39 mouse cellular contexts compared by ENCODE assay signal in the genomic region with DNA sequence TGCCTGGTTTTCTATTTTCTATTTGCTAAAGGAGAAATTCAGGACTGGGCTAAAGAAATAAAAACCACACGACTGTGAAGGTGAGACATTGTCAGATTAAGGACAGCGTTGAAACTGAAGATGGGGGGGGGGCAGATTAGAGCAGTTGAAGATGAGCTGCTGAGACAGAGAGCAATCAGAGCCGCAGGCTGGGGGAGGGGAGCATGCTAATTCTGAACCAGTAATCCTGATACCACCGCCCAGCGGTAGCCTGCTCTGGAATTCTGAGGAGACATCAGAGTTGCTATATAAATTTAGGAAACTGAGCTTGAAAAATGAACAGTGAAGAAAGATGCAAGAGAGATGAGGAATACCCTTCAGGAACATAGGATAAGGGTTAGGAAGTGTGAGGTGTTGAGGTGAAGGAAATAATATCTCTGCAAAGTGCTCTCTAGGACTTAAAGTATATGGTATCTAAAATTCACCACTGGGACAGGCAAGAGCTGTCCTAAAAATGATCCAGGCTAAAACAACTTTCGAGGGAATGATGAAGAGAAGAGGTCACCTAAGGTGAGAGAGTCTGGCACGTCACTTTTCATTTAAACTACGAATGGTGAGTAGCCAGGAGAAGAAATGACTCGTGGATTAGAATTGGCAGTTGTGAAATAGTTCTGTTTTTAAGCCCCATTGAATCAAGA. TPM values are rescaled to one million over a fixed set of nuclear protein-coding genes. Genes with fewer than 3 reads are reported as not detected.
A peak's percentile ranks its signal among the peaks of the same experiment; 100 is the strongest.
DNase-seq lines count a peak whose midpoint lies in the region; ATAC-seq and TF ChIP-seq lines count a peak whose summit lies in the region.
"Had no signal": no experiment of that assay in that cellular context is flagged by ENCODE, and none has a peak within 500 bp of the region (broad histone marks: within the 10 kb centered on the region; RNA-seq: fewer than 3 reads in every experiment).

No protein-coding gene starts in this region.

- H3K4me3 ChIP-seq in forebrain, postnatal 0 days (ENCODE audit: low read depth, low read length): no peak overlapping the region
- H3K4me3 ChIP-seq in forebrain, embryonic 15.5 days: no peak overlapping the region
- no peak overlapping the region for H3K4me3 ChIP-seq in neural tube, embryonic 12.5 days
- H3K4me3 ChIP-seq in neural tube, embryonic 15.5 days (replicated peaks): no peak overlapping the region
- no peak overlapping the region for H3K4me3 ChIP-seq in liver, embryonic 11.5 days (ENCODE audit: low read depth, low read length)
- H3K4me3 ChIP-seq: erythroblast, embryonic 14.5 days; hindbrain, embryonic 15.5 days; kidney, embryonic 15.5 days; left cerebral cortex, adult 2 months; limb, embryonic 12.5 days; lung, embryonic 15.5 days; stomach, embryonic 15.5 days had no signal

- peak; percentile 7 for DNase-seq in forebrain, postnatal 0 days
- peak; percentile 77 for DNase-seq in retina, adult 2 months (ENCODE audit: low read depth, low spot score)
- no peak for DNase-seq in liver, embryonic 11.5 days (ENCODE audit: low spot score)
- DNase-seq: adrenal gland, postnatal 36 days; B cell, adult 2 months; cerebellum, adult 2 months; gastrocnemius, postnatal 14 days; heart, postnatal 14 days; kidney, adult 11 months; kidney, postnatal 25 days; right cerebral cortex, postnatal 14 days had no signal

- no peak for TF ChIP-seq CTCF in forebrain, postnatal 0 days (IDR thresholded peaks at IDR 0.05; ENCODE audit: low read depth)

- 25% methylated on average over 9 of the region's 9 CpGs for WGBS in forebrain, postnatal 0 days
- WGBS in forebrain, embryonic 15.5 days: 15% methylated on average over 9 of the region's 9 CpGs
- 18% methylated on average over 9 of the region's 9 CpGs for WGBS in neural tube, embryonic 12.5 days
- WGBS in neural tube, embryonic 15.5 days: 22% methylated on average over 9 of the region's 9 CpGs
- WGBS in liver, embryonic 11.5 days: 42% methylated on average over 9 of the region's 9 CpGs

- ATAC-seq in forebrain, postnatal 0 days: no peak
- no peak for ATAC-seq in forebrain, embryonic 15.5 days (replicated peaks)
- ATAC-seq in neural tube, embryonic 12.5 days (ENCODE audit: low FRiP score, low read depth): 0 out of 2 replicates have a peak, but pooled peaks have one; percentile 41
- no peak for ATAC-seq in neural tube, embryonic 15.5 days (ENCODE audit: low FRiP score)
- ATAC-seq in megakaryocyte-erythroid progenitor cell, adult 5-6 weeks (replicated peaks; ENCODE audit: low FRiP score, low TSS enrichment, poor library complexity, severe bottlenecking): no peak; the same call in 1 of the 2 replicates
- no peak for ATAC-seq in liver, embryonic 11.5 days (replicated peaks; ENCODE audit: low FRiP score)
- ATAC-seq: inflammation-experienced regulatory T-cells, adult 6 months had no signal

- H3K4me1 ChIP-seq in forebrain, postnatal 0 days (ENCODE audit: insufficient read depth): no peaks in the 10 kb centered on the region
- H3K4me1 ChIP-seq in forebrain, embryonic 15.5 days: peaks cover 5% of the 10 kb centered on the region; the same call in 1 of the 2 replicates
- peaks cover 5% of the 10 kb centered on the region; the same call in 1 of the 2 replicates for H3K4me1 ChIP-seq in neural tube, embryonic 12.5 days
- no peaks in the 10 kb centered on the region for H3K4me1 ChIP-seq in neural tube, embryonic 15.5 days
- no peaks in the 10 kb centered on the region for H3K4me1 ChIP-seq in liver, embryonic 11.5 days (replicated peaks; ENCODE audit: control insufficient read depth, insufficient read depth, low read length)
- H3K4me1 ChIP-seq: hindbrain, embryonic 15.5 days; lung, embryonic 15.5 days; stomach, embryonic 15.5 days had no signal

- H3K27ac ChIP-seq in forebrain, postnatal 0 days (ENCODE audit: low read depth, low read length): no peak overlapping the region
- H3K27ac ChIP-seq in forebrain, embryonic 15.5 days (replicated peaks): no peak overlapping the region
- no peak overlapping the region for H3K27ac ChIP-seq in neural tube, embryonic 12.5 days
- H3K27ac ChIP-seq in neural tube, embryonic 15.5 days (replicated peaks): no peak overlapping the region
- H3K27ac ChIP-seq in liver, embryonic 11.5 days (ENCODE audit: low read depth, low read length): no peak overlapping the region
- H3K27ac ChIP-seq: hindbrain, embryonic 15.5 days; kidney, embryonic 15.5 days; left cerebral cortex, adult 2 months; limb, embryonic 12.5 days; lung, embryonic 15.5 days; stomach, embryonic 15.5 days had no signal

- no peaks in the 10 kb centered on the region for H3K27me3 ChIP-seq in forebrain, postnatal 0 days (ENCODE audit: insufficient read depth, low read length)
- H3K27me3 ChIP-seq in forebrain, embryonic 15.5 days: no peaks in the 10 kb centered on the region
- H3K27me3 ChIP-seq in neural tube, embryonic 12.5 days (replicated peaks): no peaks in the 10 kb centered on the region
- H3K27me3 ChIP-seq in neural tube, embryonic 15.5 days (replicated peaks): no peaks in the 10 kb centered on the region
- H3K27me3 ChIP-seq in liver, embryonic 11.5 days (replicated peaks; ENCODE audit: control insufficient read depth, insufficient read depth, low read length): no peaks in the 10 kb centered on the region
- H3K27me3 ChIP-seq: hindbrain, embryonic 15.5 days; kidney, embryonic 15.5 days; limb, embryonic 12.5 days; lung, embryonic 15.5 days; stomach, embryonic 15.5 days had no signal

- no peak overlapping the region for H3K9ac ChIP-seq in forebrain, postnatal 0 days
- H3K9ac ChIP-seq in forebrain, embryonic 15.5 days (replicated peaks): no peak overlapping the region
- H3K9ac ChIP-seq in neural tube, embryonic 12.5 days: no peak overlapping the region
- H3K9ac ChIP-seq in neural tube, embryonic 15.5 days (replicated peaks): no peak overlapping the region
- H3K9ac ChIP-seq in liver, embryonic 11.5 days (ENCODE audit: low read depth, low read length): no peak overlapping the region
- H3K9ac ChIP-seq: hindbrain, embryonic 15.5 days; kidney, embryonic 15.5 days; limb, embryonic 12.5 days; lung, embryonic 15.5 days; stomach, embryonic 15.5 days had no signal

- no peaks in the 10 kb centered on the region for H3K36me3 ChIP-seq in forebrain, postnatal 0 days (ENCODE audit: insufficient read depth)
- no peaks in the 10 kb centered on the region for H3K36me3 ChIP-seq in forebrain, embryonic 15.5 days
- H3K36me3 ChIP-seq in neural tube, embryonic 12.5 days: no peaks in the 10 kb centered on the region
- no peaks in the 10 kb centered on the region for H3K36me3 ChIP-seq in neural tube, embryonic 15.5 days
- no peaks in the 10 kb centered on the region for H3K36me3 ChIP-seq in liver, embryonic 11.5 days (ENCODE audit: control insufficient read depth, insufficient read depth, low read length)
- H3K36me3 ChIP-seq: hindbrain, embryonic 15.5 days; kidney, embryonic 15.5 days; limb, embryonic 12.5 days; lung, embryonic 15.5 days; stomach, embryonic 15.5 days had no signal

- no peak overlapping the region for H3K4me2 ChIP-seq in forebrain, postnatal 0 days (ENCODE audit: low read depth)
- no peak overlapping the region for H3K4me2 ChIP-seq in forebrain, embryonic 15.5 days (replicated peaks)
- no peak overlapping the region; the same call in 1 of the 2 replicates for H3K4me2 ChIP-seq in neural tube, embryonic 12.5 days (replicated peaks)
- H3K4me2 ChIP-seq in neural tube, embryonic 15.5 days: no peak overlapping the region
- no peak overlapping the region for H3K4me2 ChIP-seq in liver, embryonic 11.5 days
- H3K4me2 ChIP-seq: hindbrain, embryonic 15.5 days; kidney, embryonic 15.5 days; limb, embryonic 12.5 days; lung, embryonic 15.5 days; stomach, embryonic 15.5 days had no signal

- no peaks in the 10 kb centered on the region for H3K9me3 ChIP-seq in forebrain, postnatal 0 days (ENCODE audit: low read length)
- no peaks in the 10 kb centered on the region for H3K9me3 ChIP-seq in forebrain, embryonic 15.5 days
- H3K9me3 ChIP-seq in neural tube, embryonic 12.5 days: no peaks in the 10 kb centered on the region
- no peaks in the 10 kb centered on the region for H3K9me3 ChIP-seq in neural tube, embryonic 15.5 days (replicated peaks)
- H3K9me3 ChIP-seq in liver, embryonic 11.5 days (ENCODE audit: control insufficient read depth, low read length): no peaks in the 10 kb centered on the region
- H3K9me3 ChIP-seq: hindbrain, embryonic 15.5 days; kidney, embryonic 15.5 days; limb, embryonic 12.5 days; lung, embryonic 15.5 days; stomach, embryonic 15.5 days had no signal

RNA-seq across cellular contexts. Expression of a gene that starts 22.1 kb away (rescaled TPM):
- total RNA-seq in forebrain, postnatal 0 days (2014; rRNA removed): not detected in 2 replicates
- not detected in 2 replicates for polyA plus RNA-seq in forebrain, postnatal 0 days (2015; fragmentation: Nextera tagmentation; extraction: Ambion mirVana)
- not detected in 2 replicates for polyA plus RNA-seq in forebrain, embryonic 15.5 days (2015; fragmentation: Nextera tagmentation; extraction: Ambion mirVana)
- polyA plus RNA-seq in neural tube, embryonic 12.5 days (2016; fragmentation: Nextera tagmentation; extraction: Ambion mirVana): 0.14 and 0.37 TPM in 2 replicates
- polyA plus RNA-seq in neural tube, embryonic 15.5 days (2015; fragmentation: Nextera tagmentation; extraction: Ambion mirVana): 0.15 and 1.1 TPM in 2 replicates
- total RNA-seq in megakaryocyte-erythroid progenitor cell, adult 5-6 weeks (2014; fragmentation: Nextera tagmentation): 1.2 TPM in 2 replicates
- total RNA-seq in megakaryocyte-erythroid progenitor cell, adult 5-6 weeks (2017): 1.0 and 1.3 TPM in 2 replicates
- 0.06 TPM in 1 of 2 replicates, not detected in the other for polyA plus RNA-seq in liver, embryonic 11.5 days (2014; fragmentation: Nextera tagmentation; extraction: Ambion mirVana)
- total RNA-seq: gastrocnemius, postnatal 14 days; granulocyte monocyte progenitor cell, adult 5-6 weeks; heart, postnatal 14 days; layer of hippocampus, adult 18-20 months; layer of hippocampus, postnatal 14 days; left cerebral cortex, adult 2 months; left cerebral cortex, postnatal 25 days; monocyte, adult 5-6 weeks; neutrophil, adult 5-6 weeks had no signal
- polyA plus RNA-seq: brain, embryonic 14.5 days; cerebellum, adult 2 months; erythroblast, embryonic 14.5 days; forebrain, embryonic 11.5 days; heart, embryonic 14.5 days; hindbrain, embryonic 15.5 days; limb, embryonic 12.5 days; lung, embryonic 15.5 days had no signal

RNA-seq across cellular contexts. Expression of a gene that starts 25.2 kb away (rescaled TPM):
- 0.15 TPM in 1 of 2 replicates, not detected in the other for total RNA-seq in forebrain, postnatal 0 days (2014; rRNA removed)
- polyA plus RNA-seq in forebrain, postnatal 0 days (2015; fragmentation: Nextera tagmentation; extraction: Ambion mirVana): not detected in 2 replicates
- not detected in 2 replicates for polyA plus RNA-seq in forebrain, embryonic 15.5 days (2015; fragmentation: Nextera tagmentation; extraction: Ambion mirVana)
- not detected in 2 replicates for polyA plus RNA-seq in neural tube, embryonic 12.5 days (2016; fragmentation: Nextera tagmentation; extraction: Ambion mirVana)
- polyA plus RNA-seq in neural tube, embryonic 15.5 days (2015; fragmentation: Nextera tagmentation; extraction: Ambion mirVana): not detected in 2 replicates
- total RNA-seq in megakaryocyte-erythroid progenitor cell, adult 5-6 weeks (2014; fragmentation: Nextera tagmentation): not detected in 2 replicates
- total RNA-seq in megakaryocyte-erythroid progenitor cell, adult 5-6 weeks (2017): not detected in 2 replicates
- polyA plus RNA-seq in liver, embryonic 11.5 days (2014; fragmentation: Nextera tagmentation; extraction: Ambion mirVana): not detected in 2 replicates
- total RNA-seq: adrenal gland, adult 18-20 months; adrenal gland, postnatal 36 days; gastrocnemius, postnatal 14 days; granulocyte monocyte progenitor cell, adult 5-6 weeks; heart, postnatal 14 days; layer of hippocampus, adult 18-20 months; layer of hippocampus, postnatal 14 days; left cerebral cortex, adult 2 months; left cerebral cortex, postnatal 25 days; megakaryocyte progenitor cell, adult 5-6 weeks; monocyte, adult 5-6 weeks; neutrophil, adult 5-6 weeks had no signal
- polyA plus RNA-seq: brain, embryonic 14.5 days; cerebellum, adult 2 months; embryonic facial prominence, embryonic 14.5 days; erythroblast, embryonic 14.5 days; forebrain, embryonic 11.5 days; heart, embryonic 14.5 days; hindbrain, embryonic 15.5 days; inflammation-experienced regulatory T-cells, adult 6 months; limb, embryonic 12.5 days; small intestine, adult 2 months; urinary bladder, adult 2 months had no signal

RNA-seq across cellular contexts. Expression of a gene that starts 41.2 kb away (rescaled TPM):
- not detected in 2 replicates for total RNA-seq in forebrain, postnatal 0 days (2014; rRNA removed)
- not detected in 2 replicates for polyA plus RNA-seq in forebrain, postnatal 0 days (2015; fragmentation: Nextera tagmentation; extraction: Ambion mirVana)
- not detected in 2 replicates for polyA plus RNA-seq in forebrain, embryonic 15.5 days (2015; fragmentation: Nextera tagmentation; extraction: Ambion mirVana)
- not detected in 2 replicates for polyA plus RNA-seq in neural tube, embryonic 12.5 days (2016; fragmentation: Nextera tagmentation; extraction: Ambion mirVana)
- not detected in 2 replicates for polyA plus RNA-seq in neural tube, embryonic 15.5 days (2015; fragmentation: Nextera tagmentation; extraction: Ambion mirVana)
- not detected in 2 replicates for total RNA-seq in megakaryocyte-erythroid progenitor cell, adult 5-6 weeks (2014; fragmentation: Nextera tagmentation)
- not detected in 2 replicates for total RNA-seq in megakaryocyte-erythroid progenitor cell, adult 5-6 weeks (2017)
- not detected in 2 replicates for polyA plus RNA-seq in liver, embryonic 11.5 days (2014; fragmentation: Nextera tagmentation; extraction: Ambion mirVana)
- total RNA-seq: adrenal gland, adult 18-20 months; adrenal gland, postnatal 36 days; gastrocnemius, postnatal 14 days; granulocyte monocyte progenitor cell, adult 5-6 weeks; heart, postnatal 14 days; layer of hippocampus, adult 18-20 months; layer of hippocampus, postnatal 14 days; left cerebral cortex, adult 2 months; left cerebral cortex, postnatal 25 days; liver, adult 2 months; megakaryocyte progenitor cell, adult 5-6 weeks; monocyte, adult 5-6 weeks; neutrophil, adult 5-6 weeks had no signal
- polyA plus RNA-seq: brain, embryonic 14.5 days; cerebellum, adult 2 months; embryonic facial prominence, embryonic 14.5 days; erythroblast, embryonic 14.5 days; forebrain, embryonic 11.5 days; heart, embryonic 14.5 days; hindbrain, embryonic 15.5 days; inflammation-experienced regulatory T-cells, adult 6 months; kidney, embryonic 15.5 days; limb, embryonic 12.5 days; liver, adult 2 months; liver, embryonic 16.5 days; lung, embryonic 15.5 days; small intestine, adult 2 months; stomach, embryonic 15.5 days; urinary bladder, adult 2 months had no signal

RNA-seq across cellular contexts. Expression of a gene that starts 41.5 kb away (rescaled TPM):
- not detected in 2 replicates for total RNA-seq in forebrain, postnatal 0 days (2014; rRNA removed)
- polyA plus RNA-seq in forebrain, postnatal 0 days (2015; fragmentation: Nextera tagmentation; extraction: Ambion mirVana): not detected in 2 replicates
- not detected in 2 replicates for polyA plus RNA-seq in forebrain, embryonic 15.5 days (2015; fragmentation: Nextera tagmentation; extraction: Ambion mirVana)
- polyA plus RNA-seq in neural tube, embryonic 12.5 days (2016; fragmentation: Nextera tagmentation; extraction: Ambion mirVana): not detected in 2 replicates
- not detected in 2 replicates for polyA plus RNA-seq in neural tube, embryonic 15.5 days (2015; fragmentation: Nextera tagmentation; extraction: Ambion mirVana)
- not detected in 2 replicates for total RNA-seq in megakaryocyte-erythroid progenitor cell, adult 5-6 weeks (2014; fragmentation: Nextera tagmentation)
- not detected in 2 replicates for total RNA-seq in megakaryocyte-erythroid progenitor cell, adult 5-6 weeks (2017)
- not detected in 2 replicates for polyA plus RNA-seq in liver, embryonic 11.5 days (2014; fragmentation: Nextera tagmentation; extraction: Ambion mirVana)
- total RNA-seq: adrenal gland, adult 18-20 months; adrenal gland, postnatal 36 days; gastrocnemius, postnatal 14 days; granulocyte monocyte progenitor cell, adult 5-6 weeks; heart, postnatal 14 days; layer of hippocampus, adult 18-20 months; layer of hippocampus, postnatal 14 days; left cerebral cortex, adult 2 months; left cerebral cortex, postnatal 25 days; liver, adult 2 months; megakaryocyte progenitor cell, adult 5-6 weeks; monocyte, adult 5-6 weeks; neutrophil, adult 5-6 weeks had no signal
- polyA plus RNA-seq: brain, embryonic 14.5 days; cerebellum, adult 2 months; embryonic facial prominence, embryonic 14.5 days; erythroblast, embryonic 14.5 days; forebrain, embryonic 11.5 days; heart, embryonic 14.5 days; hindbrain, embryonic 15.5 days; inflammation-experienced regulatory T-cells, adult 6 months; kidney, embryonic 15.5 days; limb, embryonic 12.5 days; liver, adult 2 months; liver, embryonic 16.5 days; lung, embryonic 15.5 days; small intestine, adult 2 months; stomach, embryonic 15.5 days; urinary bladder, adult 2 months had no signal

RNA-seq across cellular contexts. Expression of a gene that starts 53.5 kb away (rescaled TPM):
- total RNA-seq in forebrain, postnatal 0 days (2014; rRNA removed): 0.10 TPM in 1 of 2 replicates, not detected in the other
- not detected in 2 replicates for polyA plus RNA-seq in forebrain, postnatal 0 days (2015; fragmentation: Nextera tagmentation; extraction: Ambion mirVana)
- 0.04 TPM in 1 of 2 replicates, not detected in the other for polyA plus RNA-seq in forebrain, embryonic 15.5 days (2015; fragmentation: Nextera tagmentation; extraction: Ambion mirVana)
- polyA plus RNA-seq in neural tube, embryonic 12.5 days (2016; fragmentation: Nextera tagmentation; extraction: Ambion mirVana): 0.18 TPM in 1 of 2 replicates, not detected in the other
- 0.08 TPM in 1 of 2 replicates, not detected in the other for polyA plus RNA-seq in neural tube, embryonic 15.5 days (2015; fragmentation: Nextera tagmentation; extraction: Ambion mirVana)
- not detected in 2 replicates for total RNA-seq in megakaryocyte-erythroid progenitor cell, adult 5-6 weeks (2014; fragmentation: Nextera tagmentation)
- total RNA-seq in megakaryocyte-erythroid progenitor cell, adult 5-6 weeks (2017): not detected in 2 replicates
- 0.36 and 0.43 TPM in 2 replicates for polyA plus RNA-seq in liver, embryonic 11.5 days (2014; fragmentation: Nextera tagmentation; extraction: Ambion mirVana)
- total RNA-seq: gastrocnemius, postnatal 14 days; granulocyte monocyte progenitor cell, adult 5-6 weeks; heart, postnatal 14 days; layer of hippocampus, adult 18-20 months; layer of hippocampus, postnatal 14 days; left cerebral cortex, adult 2 months; monocyte, adult 5-6 weeks; neutrophil, adult 5-6 weeks had no signal
- polyA plus RNA-seq: brain, embryonic 14.5 days; erythroblast, embryonic 14.5 days; forebrain, embryonic 11.5 days; heart, embryonic 14.5 days; hindbrain, embryonic 15.5 days; inflammation-experienced regulatory T-cells, adult 6 months; limb, embryonic 12.5 days; lung, embryonic 15.5 days; small intestine, adult 2 months; urinary bladder, adult 2 months had no signal
